Mouse (Mus musculus): ENCODE data around the gene Osbp2. TPM values are rescaled to one million over a fixed set of nuclear protein-coding genes. Genes with fewer than 3 reads are reported as not detected.

The Osbp2 gene
- polyA plus RNA-seq, 1 experiment from 2014 or later, result 1.3 TPM

GRCm38 (mm10) chr11:3895458-3895857, 31.8 kb upstream of the Osbp2 start:
- Histone ChIP-seq H3K4me1 (replicated peaks; ENCODE audit: insufficient read depth, low read length) (no peaks in the 10 kb centered on the region), H3K27ac (peak overlapping the region; percentile 89), H3K9me3 (replicated peaks; ENCODE audit: low read length) (no peaks in the 10 kb centered on the region), H3K36me3 (ENCODE audit: insufficient read depth, low read length) (0 out of 2 replicates have a peak, but pooled peaks cover 5% of the 10 kb centered on the region), H3K4me2 (ENCODE audit: low read length) (peak overlapping the region; percentile 83), H3K27me3 (ENCODE audit: insufficient read depth, low read length) (no peaks in the 10 kb centered on the region), H3K4me3 (replicated peaks; ENCODE audit: low read depth, low read length) (peak overlapping the region; percentile 45), H3K9ac (ENCODE audit: low read depth, low read length) (peak overlapping the region; percentile 54)
- TF ChIP-seq CTCF (IDR thresholded peaks at IDR 0.05; ENCODE audit: low read depth), result no peak
- WGBS, result 2% methylated on average over 10 of the region's 10 CpGs
- 0 out of 2 replicates have a peak, but pooled peaks have one; percentile 12 for ATAC-seq (replicated peaks; ENCODE audit: low FRiP score, low read depth)
- peak; percentile 75 for DNase-seq (ENCODE audit: low spot score)

GRCm38 (mm10) chr11:3894406-3895281, 30.9 kb upstream of the Osbp2 start, which contains the start of the genes 4921536K21Rik and Dusp18:
TSS of gene 4921536K21Rik (minus strand) at chr11:3895098.
TSS of gene Dusp18 (plus strand) at chr11:3895240.
- no peak for TF ChIP-seq CTCF (IDR thresholded peaks at IDR 0.05; ENCODE audit: low read depth)
- Histone ChIP-seq H3K9ac (ENCODE audit: low read depth, low read length) (peak within 1 kb of the TSS; percentile 54), H3K4me3 (replicated peaks; ENCODE audit: low read depth, low read length) (peak within 1 kb of the TSS; percentile 45), H3K27me3 (ENCODE audit: insufficient read depth, low read length) (no peaks in the 10 kb centered on the region), H3K27ac (peak within 1 kb of the TSS; percentile 89), H3K4me2 (ENCODE audit: low read length) (peak within 1 kb of the TSS; percentile 83), H3K4me1 (replicated peaks; ENCODE audit: insufficient read depth, low read length) (no peaks in the 10 kb centered on the region), H3K9me3 (replicated peaks; ENCODE audit: low read length) (no peaks in the 10 kb centered on the region), H3K36me3 (ENCODE audit: insufficient read depth, low read length) (0 out of 2 replicates have a peak, but pooled peaks cover 5% of the 10 kb centered on the region)
- ATAC-seq (replicated peaks; ENCODE audit: low FRiP score, low read depth) (peak; percentile 96), DNase-seq (ENCODE audit: low spot score) (peak; percentile 96)
- WGBS, result 4% methylated on average over 46 of the region's 46 CpGs

GRCm38 (mm10) chr11:3893970-3894369, 30.3 kb upstream of the Osbp2 start:
- Histone ChIP-seq H3K36me3 (ENCODE audit: insufficient read depth, low read length) (0 out of 2 replicates have a peak, but pooled peaks cover 5% of the 10 kb centered on the region), H3K9me3 (replicated peaks; ENCODE audit: low read length) (no peaks in the 10 kb centered on the region), H3K9ac (ENCODE audit: low read depth, low read length) (no peak overlapping the region), H3K4me1 (replicated peaks; ENCODE audit: insufficient read depth, low read length) (no peaks in the 10 kb centered on the region), H3K4me3 (replicated peaks; ENCODE audit: low read depth, low read length) (no peak overlapping the region), H3K27ac (no peak overlapping the region), H3K27me3 (ENCODE audit: insufficient read depth, low read length) (no peaks in the 10 kb centered on the region), H3K4me2 (ENCODE audit: low read length) (peak overlapping the region; percentile 83; the same call in 1 of the 2 replicates)
- DNase-seq (ENCODE audit: low spot score) (no peak), ATAC-seq (replicated peaks; ENCODE audit: low FRiP score, low read depth) (no peak)
- 80% methylated on average over 6 of the region's 6 CpGs for WGBS
- TF ChIP-seq CTCF (IDR thresholded peaks at IDR 0.05; ENCODE audit: low read depth), result no peak

DNA sequence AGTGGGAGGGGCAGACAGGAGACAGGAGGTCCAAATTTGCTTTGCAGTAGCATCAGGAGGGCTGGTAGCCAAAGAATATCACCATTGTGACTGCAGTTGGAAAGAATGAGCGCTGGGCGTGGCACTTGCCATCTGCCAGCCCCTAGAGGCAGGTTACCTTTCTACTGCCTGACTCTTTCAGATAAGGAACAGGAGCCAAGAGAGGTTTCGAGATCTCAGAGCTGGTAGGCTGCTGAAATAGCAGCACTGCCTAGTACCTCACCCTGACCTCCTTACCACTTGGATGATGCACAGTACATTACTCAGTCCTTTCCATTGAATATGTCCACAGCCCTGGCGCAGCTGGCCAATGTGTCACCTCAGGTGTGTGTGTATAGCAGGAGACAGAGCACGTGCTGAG, 23.6 kb upstream of the Osbp2 start:
- DNase-seq (ENCODE audit: low spot score) (no peak), ATAC-seq (replicated peaks; ENCODE audit: low FRiP score, low read depth) (no peak)
- Histone ChIP-seq H3K4me2 (ENCODE audit: low read length) (no peak overlapping the region), H3K9me3 (replicated peaks; ENCODE audit: low read length) (no peaks in the 10 kb centered on the region), H3K4me1 (replicated peaks; ENCODE audit: insufficient read depth, low read length) (no peaks in the 10 kb centered on the region), H3K9ac (ENCODE audit: low read depth, low read length) (no peak overlapping the region), H3K27ac (no peak overlapping the region), H3K36me3 (ENCODE audit: insufficient read depth, low read length) (no peaks in the 10 kb centered on the region), H3K4me3 (replicated peaks; ENCODE audit: low read depth, low read length) (no peak overlapping the region), H3K27me3 (ENCODE audit: insufficient read depth, low read length) (no peaks in the 10 kb centered on the region)
- TF ChIP-seq CTCF (IDR thresholded peaks at IDR 0.05; ENCODE audit: low read depth), result no peak
- 88% methylated on average over 5 of the region's 5 CpGs for WGBS

GRCm38 (mm10) chr11:3883711-3884110, 20.0 kb upstream of the Osbp2 start:
- TF ChIP-seq CTCF (IDR thresholded peaks at IDR 0.05; ENCODE audit: low read depth), result no peak
- ATAC-seq (replicated peaks; ENCODE audit: low FRiP score, low read depth), result no peak
- no peaks in the 10 kb centered on the region for H3K9me3 ChIP-seq (replicated peaks; ENCODE audit: low read length)
- no peak overlapping the region for H3K9ac ChIP-seq (ENCODE audit: low read depth, low read length)
- no peaks in the 10 kb centered on the region for H3K27me3 ChIP-seq (ENCODE audit: insufficient read depth, low read length)
- no peak overlapping the region for H3K4me3 ChIP-seq (replicated peaks; ENCODE audit: low read depth, low read length)
- no peak for DNase-seq (ENCODE audit: low spot score)
- no peak overlapping the region for H3K4me2 ChIP-seq (ENCODE audit: low read length)
- 88% methylated on average over 3 of the region's 3 CpGs for WGBS
- H3K4me1 ChIP-seq (replicated peaks; ENCODE audit: insufficient read depth, low read length), result no peaks in the 10 kb centered on the region
- no peak overlapping the region for H3K27ac ChIP-seq
- H3K36me3 ChIP-seq (ENCODE audit: insufficient read depth, low read length), result no peaks in the 10 kb centered on the region

DNA sequence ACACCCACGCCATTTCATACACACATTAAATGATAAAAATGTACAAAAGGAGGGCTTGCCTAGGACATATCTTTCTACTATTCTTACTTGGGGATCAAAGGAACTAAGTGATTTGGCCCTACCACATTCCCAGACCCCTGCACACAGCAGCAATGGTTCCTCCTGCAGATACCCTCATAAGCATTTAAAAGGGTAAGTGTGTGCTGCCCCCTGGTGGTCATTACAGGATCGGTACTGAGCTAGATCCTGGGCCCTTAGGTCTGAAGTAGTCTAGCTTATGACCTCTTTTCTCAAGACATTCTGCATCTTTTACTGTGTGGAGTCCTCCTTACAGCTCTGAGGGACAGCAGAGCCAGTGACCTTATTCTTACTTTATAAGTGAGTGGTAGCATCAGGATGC, 16.1 kb upstream of the Osbp2 start:
- Histone ChIP-seq H3K27me3 (ENCODE audit: insufficient read depth, low read length) (no peaks in the 10 kb centered on the region), H3K9me3 (replicated peaks; ENCODE audit: low read length) (no peaks in the 10 kb centered on the region), H3K36me3 (ENCODE audit: insufficient read depth, low read length) (no peaks in the 10 kb centered on the region), H3K9ac (ENCODE audit: low read depth, low read length) (no peak overlapping the region), H3K4me2 (ENCODE audit: low read length) (no peak overlapping the region), H3K4me3 (replicated peaks; ENCODE audit: low read depth, low read length) (no peak overlapping the region), H3K27ac (no peak overlapping the region), H3K4me1 (replicated peaks; ENCODE audit: insufficient read depth, low read length) (no peaks in the 10 kb centered on the region)
- WGBS, result 43% methylated on average over 2 of the region's 2 CpGs
- ATAC-seq (replicated peaks; ENCODE audit: low FRiP score, low read depth) (0 out of 2 replicates have a peak, but pooled peaks have one; percentile 43), DNase-seq (ENCODE audit: low spot score) (peak; percentile 86)
- TF ChIP-seq CTCF (IDR thresholded peaks at IDR 0.05; ENCODE audit: low read depth), result peak; percentile 89

Measured in kidney, postnatal 0 days (tissue).